Mouse (Mus musculus) adrenal gland, adult 18-20 months (tissue): Measurements from ENCODE around the gene Sh3d21. TPM values are rescaled to one million over a fixed set of nuclear protein-coding genes. Genes with fewer than 3 reads are reported as not detected.
"Not testable (repeated sequence)": the region's sequence is repeated elsewhere in the genome, so short reads cannot be mapped to it uniquely, and the experiment has no call there.

ENCODE experiments used
- DNase-seq, 2 experiments: peaks; one replicate each; pipeline ENCODE4 v3.0.0; 2021 to 2022; ENCODE audit warnings: low spot score in 2 of 2
- long read RNA-seq, 2 experiments: library from polyadenylated mRNA; stranded (forward); transcript quantifications; one replicate each; pipeline ENCODE4 v2.0.0; 2021
- total RNA-seq, 2 experiments: library from RNA; stranded (reverse); gene quantifications; 1 replicate in 1 of 2; 2 replicates in 1 of 2; pipeline ENCODE4 v1.2.3; 2021

Gene Sh3d21
- 1 to 10 TPM; 2.8 to 2.9 TPM for total RNA-seq
- long read RNA-seq, experiment 1: 0 reads
- long read RNA-seq, experiment 2, partial matches to known transcripts: 1 of 1 reads
- long read RNA-seq, experiment 2, other reads (novel, unspliced or antisense): 0 of 1 reads

DNA sequence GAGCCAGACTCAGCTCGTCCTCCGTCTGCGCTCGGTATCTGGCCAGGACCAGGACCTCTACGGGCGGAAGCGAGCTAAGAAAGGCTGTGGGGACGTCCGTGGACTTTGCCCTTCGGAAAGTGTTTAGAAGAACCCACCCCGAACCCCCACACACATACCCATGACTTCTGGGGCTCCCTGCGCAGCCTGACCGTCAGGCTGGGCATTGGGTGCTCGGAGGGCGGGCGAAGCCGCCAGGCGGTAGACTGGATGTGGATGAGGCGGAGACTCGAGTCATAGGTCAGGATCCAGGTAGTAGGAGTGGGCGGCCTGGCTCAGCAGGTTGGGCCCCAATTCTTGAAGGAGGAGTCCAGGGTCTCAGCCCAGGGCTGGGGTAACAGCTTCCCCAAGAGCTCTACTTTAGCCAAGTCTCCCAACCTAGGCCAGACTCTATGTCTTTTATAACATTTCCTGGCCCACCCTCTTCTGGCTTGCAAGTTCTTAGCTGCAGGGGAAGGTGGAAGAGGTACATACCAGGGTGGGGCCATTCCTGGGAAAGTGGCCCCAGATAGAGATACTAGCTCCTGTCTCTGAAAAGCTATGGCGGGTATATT is at the start of gene Sh3d21:
Sh3d21 (minus strand) TSS at position 425 of the 593 bp plus-strand sequence.
- no peak for DNase-seq

DNA sequence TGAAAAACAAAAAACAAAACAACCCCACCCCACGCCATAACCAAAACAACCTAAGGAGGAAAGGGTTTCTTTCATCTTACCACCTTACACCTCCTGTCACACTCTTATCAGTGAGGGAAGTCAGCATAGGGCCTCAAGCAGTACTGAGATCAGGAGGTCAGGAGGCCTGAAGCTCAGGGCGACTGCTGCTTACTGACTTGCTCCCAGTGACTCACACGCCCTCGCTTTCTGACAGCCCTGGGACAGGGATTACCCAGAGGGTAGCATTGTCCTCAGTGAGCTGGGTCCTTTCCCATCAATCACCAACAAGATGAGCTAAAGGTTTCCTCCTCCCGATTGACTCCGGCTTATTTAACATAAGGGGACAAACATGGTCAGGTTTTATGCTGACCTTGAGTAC is 43.8 kb upstream of the Sh3d21 start:
- DNase-seq: no peak

DNA sequence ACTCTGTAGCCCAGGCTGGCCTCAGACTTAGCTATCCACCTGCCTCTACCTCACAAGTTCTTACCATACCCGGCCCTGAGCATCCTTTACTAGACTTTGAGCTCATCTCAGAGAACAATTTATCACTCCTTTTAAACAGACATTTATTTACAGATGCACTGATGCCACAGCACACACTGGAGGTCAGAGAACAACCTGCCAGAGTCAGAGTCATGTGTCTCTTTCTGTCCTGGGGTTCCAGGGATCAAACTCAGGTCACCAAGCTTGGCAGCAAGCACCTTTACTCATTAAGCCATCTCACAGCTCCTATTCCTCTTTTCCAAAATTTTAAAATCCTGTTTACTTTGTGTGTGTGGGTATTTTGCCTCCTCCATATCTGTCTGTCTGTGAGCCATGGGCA is 42.1 kb upstream of the Sh3d21 start:
- DNase-seq: no peak

DNA sequence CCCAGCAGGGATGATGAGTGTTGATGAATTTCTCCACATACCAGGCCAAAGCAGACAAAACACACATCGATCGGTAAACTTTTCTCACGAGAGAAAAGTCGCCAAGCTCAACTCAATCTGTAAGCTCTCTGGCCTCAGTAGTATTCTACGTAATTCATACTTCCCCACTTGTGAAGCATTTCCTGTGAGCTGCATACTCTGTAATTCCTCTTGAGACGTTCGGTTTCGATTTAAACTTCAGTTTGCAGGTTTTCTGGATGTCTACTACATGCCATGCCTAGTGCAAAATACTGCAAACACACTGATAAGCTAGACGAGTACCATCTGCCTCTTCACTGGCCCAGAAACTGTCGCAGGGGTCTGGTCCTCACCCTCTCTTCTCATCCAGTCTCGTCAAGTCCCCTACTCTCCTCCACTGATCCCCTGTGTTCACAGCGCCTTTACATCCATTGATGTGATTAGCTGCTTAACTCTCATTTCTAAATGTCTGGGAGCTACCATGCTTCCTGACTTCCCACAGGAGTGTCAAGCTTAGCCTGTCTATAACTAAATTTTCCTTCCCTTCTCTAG is 41.5 kb upstream of the Sh3d21 start:
- DNase-seq: no peak

DNA sequence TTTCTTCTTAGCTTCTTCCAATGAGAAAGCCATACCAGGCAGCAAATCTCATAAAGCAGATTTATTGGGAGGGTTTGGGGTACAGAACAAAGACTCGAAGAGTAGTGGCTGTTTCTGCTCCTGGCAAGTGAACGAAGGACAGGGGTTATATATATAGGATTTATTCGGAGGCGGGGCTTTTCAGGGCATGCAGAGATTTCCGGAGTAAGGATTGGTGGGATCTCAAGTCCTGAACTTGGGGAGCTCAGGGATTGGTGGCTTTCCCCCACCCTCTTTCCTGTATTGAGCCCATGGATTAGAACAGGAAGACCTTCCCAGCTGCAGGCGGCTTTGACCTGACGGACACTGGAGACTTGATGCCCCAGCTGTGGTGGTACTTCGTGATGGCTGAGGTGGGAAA is 40.7 kb upstream of the Sh3d21 start:
- no peak for DNase-seq

DNA sequence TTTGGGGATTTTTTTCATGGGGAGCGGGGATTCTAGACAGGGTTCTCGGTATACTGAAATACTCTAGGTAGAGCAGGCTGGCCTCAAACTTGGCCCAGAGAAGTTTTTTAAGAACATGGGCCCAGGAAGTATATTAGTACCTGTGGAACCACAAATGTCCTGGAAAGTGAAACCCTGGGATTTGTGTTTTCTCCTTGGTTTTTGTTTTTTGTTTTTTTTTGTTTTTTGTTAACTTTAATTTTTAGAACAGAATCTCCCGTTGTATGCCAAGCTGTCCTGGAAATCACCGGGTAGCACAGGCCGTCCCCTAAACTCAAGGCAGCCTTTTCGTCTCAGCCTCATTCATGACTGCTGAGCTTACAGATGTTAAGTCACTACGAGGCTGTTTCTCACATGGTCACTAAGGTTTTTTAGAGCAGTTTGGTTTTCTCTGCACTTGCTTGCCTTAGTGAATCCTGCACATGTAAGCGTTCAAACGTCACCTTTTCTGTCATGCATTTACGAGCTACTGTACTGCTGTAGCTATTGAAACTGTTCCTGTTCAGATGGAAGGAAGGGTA is 40.1 kb upstream of the Sh3d21 start:
- no peak for DNase-seq

DNA sequence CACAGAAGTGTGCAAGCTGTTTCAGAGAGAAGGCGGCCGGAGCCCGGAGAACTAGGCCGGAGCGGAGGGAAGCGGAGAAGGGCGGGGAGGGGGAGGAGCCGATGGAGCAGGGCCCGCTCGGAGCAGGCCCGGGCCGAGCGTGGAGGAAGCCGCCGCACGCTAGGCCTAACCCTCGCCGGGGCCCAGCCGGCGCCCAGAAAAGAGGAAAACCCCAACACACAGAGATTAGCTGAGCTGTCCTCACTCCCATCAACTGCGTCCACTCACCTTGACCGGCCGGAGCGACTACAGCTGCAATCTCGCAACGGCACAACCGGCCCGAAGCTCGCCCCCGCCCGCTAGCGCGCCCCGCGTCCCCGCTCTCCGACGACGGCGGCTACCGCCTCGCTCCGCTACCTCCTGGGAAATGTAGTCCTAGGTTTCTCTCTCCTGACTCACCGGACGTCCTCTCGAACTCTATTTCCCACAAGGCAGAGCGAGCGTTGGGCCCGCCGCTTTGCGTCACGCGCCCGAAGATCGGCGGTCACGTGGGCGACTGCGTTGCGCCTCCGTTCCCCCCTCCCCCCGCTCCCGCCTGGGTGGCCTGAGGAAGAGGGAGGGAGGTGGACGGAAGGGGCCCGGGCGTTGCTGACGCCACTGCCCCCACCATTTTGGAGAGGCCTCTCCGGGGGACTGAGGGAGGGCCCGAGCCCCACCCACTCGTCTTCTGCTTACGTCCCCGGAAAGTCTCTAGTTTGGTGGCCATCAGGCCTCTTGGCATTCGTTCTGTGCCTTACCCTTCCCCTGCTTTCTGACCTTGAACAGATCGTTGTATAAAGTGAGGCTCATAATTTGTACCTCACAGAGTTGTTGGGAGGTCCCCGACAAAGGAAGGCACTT is 39.3 kb upstream of the Sh3d21 start, which contains the start of gene Thrap3:
Thrap3 (minus strand) TSS at position 458 of the 879 bp plus-strand sequence.
- DNase-seq: peak; percentile 97

DNA sequence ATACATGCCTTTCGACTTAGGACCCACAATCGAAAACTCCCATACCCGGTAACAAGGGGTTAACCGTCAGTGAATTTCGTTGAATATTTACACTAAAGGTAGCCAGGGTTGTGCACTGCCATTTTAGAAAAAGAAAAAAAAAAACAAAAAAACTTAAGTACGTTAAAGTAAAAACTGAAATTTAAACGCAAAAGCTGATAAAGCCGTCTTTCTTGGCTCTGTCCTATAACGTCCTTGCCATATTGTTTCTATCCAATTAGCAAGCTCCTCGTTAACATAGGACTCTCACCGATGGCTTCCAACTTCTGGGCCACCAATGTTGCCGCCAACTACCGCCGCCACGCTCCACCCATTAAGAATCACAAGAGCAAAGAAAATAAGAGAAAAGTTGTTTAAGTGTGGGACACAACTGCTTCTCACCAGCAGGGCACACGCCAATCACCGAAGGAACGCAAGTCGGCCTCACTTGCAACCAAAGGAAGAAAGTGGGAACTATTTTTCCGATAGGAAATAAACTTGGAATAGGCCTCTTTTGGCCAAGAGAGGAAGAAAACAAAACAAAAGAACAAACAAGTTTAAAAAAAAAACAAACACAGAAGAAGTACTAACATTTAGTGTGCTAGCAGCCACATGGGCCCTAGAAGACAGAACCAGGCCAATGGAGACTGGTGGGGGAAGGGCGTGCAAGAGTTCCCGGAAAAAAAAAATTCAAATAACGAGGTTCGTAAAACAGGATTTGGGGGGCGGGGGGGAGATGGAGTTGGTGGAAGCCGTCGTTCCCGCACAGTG is 38.4 kb upstream of the Sh3d21 start:
- DNase-seq: peak in 1 of 2 experiments; percentile 42

DNA sequence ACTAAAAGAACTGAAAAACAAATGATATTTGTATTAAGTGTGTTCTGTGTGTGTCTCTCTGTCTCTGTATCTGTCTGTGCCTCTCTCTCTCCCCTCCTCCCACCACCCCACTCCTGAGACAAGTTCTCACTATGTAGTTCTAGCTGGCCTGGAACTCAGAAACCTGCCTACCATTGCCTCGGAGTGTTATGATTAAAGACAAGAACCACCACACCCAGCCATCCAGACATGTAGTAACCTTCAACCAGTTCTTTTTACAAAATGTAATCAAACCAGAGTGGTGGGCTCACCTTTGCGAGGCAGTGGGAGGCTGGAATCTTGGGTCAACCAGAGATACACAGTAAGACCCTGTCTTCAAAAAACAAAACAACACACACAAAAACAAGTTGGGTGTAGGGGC is 37.4 kb upstream of the Sh3d21 start:
- DNase-seq: no peak

DNA sequence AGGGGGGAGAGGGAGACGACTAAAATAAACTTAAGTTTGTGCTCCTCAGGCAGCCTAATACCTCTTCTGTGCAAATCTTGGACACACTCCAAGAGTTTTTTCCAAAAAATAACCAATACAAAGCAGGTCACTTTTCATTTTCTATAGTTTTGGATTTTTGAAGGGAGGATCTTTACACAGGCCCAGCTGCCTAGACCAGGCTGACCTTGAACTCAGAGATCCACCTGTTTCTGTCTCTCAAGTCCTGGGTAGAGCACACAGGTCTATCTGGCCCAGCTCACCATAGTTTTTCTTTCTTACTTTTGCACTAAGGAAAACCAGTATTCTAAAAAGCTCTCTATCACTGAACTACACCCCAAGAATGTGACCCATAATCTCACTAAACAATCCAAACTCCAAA is 36.7 kb upstream of the Sh3d21 start:
- DNase-seq: no peak

DNA sequence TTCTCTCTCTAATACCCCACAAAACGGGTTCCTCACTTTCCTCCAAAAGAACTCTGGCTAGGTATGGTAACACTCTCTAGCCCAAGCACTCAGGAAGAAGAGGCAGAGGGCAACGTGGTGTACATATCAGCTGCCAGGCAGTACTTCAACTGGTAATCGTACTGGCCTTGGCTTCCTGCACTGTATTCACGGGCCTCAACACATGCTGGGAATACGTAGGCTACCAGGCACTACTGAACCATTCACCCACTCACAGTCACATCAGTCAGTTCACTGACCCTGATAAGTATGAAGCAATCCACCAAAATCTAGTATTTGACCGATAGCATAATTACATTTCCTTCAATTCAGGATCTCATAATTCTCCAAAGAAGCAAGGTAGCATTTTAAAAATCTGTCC is 36.3 kb upstream of the Sh3d21 start:
- DNase-seq: no peak

DNA sequence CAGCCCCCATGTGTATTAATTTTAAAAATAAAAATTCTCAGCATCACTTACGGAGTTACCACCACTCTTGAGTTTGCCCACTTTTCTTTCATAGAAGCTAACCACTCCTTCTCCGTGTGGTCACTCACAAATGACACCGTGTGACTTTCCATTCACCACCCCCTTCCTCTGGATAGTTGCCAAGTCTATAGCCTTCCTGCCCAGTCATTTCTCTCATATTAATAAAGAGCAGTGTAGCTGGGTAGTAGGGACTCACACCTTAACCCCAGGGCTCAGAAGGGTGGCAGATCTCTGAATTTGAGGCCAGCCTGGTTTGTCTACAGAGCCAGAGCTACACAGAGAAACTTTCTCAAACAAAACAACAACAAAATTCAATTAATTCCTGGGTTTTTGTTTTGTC is 34.2 kb upstream of the Sh3d21 start:
- DNase-seq: no peak

DNA sequence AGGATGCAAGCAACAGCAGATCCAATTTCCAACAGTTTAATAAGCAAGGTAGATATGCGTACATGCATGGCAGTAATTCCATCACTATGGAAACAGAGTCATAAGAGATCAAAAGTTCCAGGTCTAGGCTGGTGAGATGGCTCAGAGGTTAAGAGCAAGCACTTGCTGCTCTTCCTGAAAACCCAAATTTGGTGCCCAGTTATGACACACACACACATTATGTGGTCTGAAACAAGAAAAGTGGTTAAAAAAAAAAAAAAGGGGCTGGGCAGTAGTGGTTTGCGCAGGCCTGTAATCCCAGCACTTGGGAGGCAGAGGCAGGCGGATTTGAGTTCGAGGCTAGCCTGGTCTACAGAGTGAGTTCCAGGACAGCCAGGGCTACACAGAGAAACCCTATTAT is 31.6 kb upstream of the Sh3d21 start:
- no peak for DNase-seq

DNA sequence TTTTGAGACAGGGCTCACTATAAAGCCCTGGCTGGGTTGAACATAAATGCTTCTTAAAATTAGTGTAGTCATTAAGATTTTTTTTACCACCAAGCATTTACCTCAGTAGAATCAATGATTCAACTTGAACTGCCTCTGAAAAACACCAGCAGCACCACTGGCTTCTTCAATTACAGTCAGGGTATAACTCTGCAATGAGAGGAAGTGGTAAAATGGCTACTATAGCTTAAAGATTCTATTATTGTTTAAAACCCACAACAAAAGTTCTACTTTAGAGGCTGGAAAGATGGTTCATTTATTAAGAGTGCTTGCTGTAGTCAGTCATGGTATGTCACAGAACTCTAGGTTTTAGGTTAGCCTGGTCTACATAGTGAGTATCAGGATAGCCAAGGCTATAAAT is 30.9 kb upstream of the Sh3d21 start:
- DNase-seq: no peak

DNA sequence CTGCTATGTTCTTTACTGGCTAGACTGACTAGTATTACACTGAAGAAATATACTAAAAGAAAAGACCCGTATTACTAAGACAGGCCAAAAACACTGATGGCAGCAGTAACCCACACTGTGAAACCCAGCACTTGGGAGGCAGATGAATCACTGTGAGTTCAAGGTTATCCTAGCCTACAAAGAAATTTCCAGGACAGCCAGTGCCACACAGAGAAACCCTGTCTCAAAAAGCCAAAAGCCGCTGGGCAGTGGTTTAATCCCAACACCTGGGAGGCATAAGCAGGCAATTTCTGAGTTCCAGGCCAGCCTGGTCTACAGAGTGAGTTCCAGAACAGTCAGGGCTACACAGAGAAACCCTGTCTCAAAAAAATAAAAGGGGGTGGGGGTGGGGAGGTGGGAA is 27.3 kb upstream of the Sh3d21 start:
- peak in 1 of 2 experiments; percentile 38 for DNase-seq

DNA sequence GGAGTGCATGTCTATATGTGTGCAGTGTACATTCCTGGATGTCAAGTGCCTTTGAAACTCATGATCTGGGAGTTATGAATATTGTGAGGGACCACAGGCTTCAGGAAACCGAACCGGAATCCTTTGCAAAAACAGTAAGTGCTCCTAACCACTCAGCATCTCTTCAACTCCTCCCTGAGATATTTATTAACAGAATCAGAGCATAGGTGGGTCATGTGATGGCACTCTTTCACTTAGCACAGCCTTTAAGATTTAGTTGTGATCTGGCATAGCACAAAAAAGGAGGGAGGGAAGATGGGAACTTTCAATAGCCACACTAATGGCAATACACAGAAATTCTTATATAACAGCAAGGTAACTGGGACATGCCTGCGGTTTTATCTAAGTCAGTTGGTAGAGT is 23.8 kb upstream of the Sh3d21 start:
- DNase-seq: no peak

DNA sequence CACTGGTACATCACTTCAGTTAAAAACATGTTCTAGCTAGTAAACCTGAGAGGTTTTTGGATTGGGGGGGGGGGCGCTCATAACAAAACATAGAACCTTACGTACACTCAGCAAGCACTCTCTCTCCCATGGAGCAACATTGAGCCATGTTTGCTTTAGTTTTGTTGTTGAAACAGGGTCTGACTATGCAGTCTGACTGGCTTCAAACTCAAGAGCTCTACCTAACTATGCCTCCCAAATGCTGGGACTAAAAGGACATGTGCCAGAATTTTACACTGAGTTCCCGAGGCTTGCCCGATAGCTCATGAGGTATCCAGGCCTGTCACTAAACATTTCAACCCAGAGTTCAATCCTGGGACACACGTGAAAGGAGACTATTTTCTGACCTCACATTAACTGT is 19.7 kb upstream of the Sh3d21 start:
- DNase-seq: no peak

DNA sequence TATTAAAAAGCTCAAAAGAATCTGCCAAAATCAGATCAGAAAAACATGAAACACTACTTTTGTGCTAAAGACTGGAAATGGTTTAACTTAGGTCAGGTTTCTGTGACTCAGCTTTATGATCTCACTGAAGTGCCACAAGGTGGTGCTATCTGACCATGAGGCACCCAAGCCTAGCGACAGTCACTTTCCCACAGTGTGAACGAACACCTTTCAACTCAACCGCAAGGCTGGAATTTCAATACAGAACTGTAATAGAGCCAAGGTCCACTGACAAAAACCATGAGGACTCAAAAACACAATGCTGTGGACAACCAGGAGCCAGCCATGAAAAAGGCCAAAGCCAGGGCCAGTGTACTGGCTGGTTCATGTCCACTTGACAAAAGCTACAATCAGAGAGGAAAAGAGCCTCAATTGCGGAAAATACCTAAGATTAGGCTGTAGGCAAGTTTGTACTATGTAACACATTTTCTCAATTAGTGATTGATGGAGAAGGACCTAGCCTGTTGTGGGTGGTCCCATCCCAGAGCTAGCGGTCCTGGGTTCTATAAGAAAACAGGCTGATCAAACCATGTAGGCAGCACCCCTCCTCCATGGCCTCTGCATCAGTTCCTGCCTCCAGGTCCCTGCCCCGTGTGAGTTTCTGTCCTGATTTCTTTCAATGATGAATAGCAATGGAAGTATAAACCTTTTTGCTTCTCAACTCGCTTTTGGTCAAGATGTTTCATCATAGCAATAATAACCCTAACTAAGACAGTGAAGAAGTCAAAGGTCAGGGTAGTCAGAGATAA is 18.1 kb upstream of the Sh3d21 start:
- peak in 1 of 2 experiments; percentile 50 for DNase-seq

DNA sequence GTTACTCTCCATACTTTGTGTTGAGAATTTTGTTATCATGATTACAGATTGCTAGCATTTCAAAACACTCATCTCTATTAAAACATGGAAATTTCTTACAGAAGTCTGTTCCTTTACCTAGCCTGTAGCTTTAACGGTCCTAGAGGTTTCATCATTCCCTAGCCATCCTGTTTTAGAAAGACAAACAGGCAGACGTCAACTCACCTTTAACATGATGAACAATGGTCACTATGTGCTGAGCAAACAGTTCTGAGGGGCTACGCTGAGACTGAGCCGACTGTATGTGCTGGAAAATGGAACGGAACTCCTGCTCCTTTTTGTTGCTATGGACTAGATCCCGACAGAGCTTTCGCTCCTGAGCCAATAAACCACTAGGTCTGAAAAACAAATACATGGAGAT is 12.7 kb upstream of the Sh3d21 start:
- DNase-seq: not testable (repeated sequence)

DNA sequence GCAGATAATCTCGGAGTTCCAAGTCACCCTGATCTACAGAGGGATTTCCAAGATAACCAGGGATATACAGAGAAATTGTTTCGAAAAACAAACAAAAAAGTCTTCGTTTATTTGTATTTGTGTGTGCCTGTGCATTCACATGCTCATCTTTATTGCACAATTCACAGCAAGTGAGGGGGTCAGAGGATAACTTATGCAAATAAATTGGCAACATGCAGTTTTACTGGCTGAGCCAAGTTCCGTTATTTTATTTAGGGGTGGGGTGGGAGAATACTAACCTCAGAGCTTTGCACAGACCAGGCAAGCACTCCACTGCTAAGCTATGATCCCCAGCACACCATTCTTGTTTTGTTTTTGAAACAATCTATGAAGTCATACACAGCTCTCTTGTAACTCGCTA is 10.5 kb upstream of the Sh3d21 start:
- no peak for DNase-seq
